Mouse (Mus musculus) liver, embryonic 14.5 days (tissue): ENCODE measurements around the gene Krba1.

Experiments
- CTCF ChIP-seq: IDR thresholded peaks from 2 replicates; pipeline ENCODE4 v1.5.1; 2016; ENCODE audit warnings: antibody characterized with exemption, low read depth, control low read depth
- EP300 ChIP-seq: IDR thresholded peaks from 2 replicates; pipeline ENCODE4 v1.6.1; 2016; ENCODE audit warnings: antibody characterized with exemption, low read depth

DNA sequence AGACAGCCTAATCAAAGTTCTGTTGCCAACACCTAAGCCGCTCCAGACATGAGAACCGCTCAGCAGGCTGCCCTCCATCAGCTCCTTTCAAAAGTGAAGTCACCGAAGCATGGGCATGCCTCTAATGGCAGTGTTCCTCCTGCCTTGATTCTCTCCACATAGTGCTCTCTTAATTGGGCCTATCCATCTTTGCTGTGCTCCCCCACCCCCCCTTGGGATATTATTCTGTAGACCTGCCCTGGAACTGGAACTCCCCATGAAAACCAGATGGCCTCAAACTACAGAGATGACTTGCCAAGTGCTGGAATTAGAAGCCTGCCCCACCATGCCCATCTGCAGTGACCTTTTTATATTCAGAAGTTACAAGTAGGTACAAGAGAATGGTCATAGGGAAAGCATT is 27.9 kb downstream of the Krba1 start:
- TF ChIP-seq CTCF (no peak), EP300 (no peak)
